Mouse (Mus musculus) lung, embryonic 14.5 days (tissue): Measurements from ENCODE around the gene Mlph. TPM values are rescaled to one million over a fixed set of nuclear protein-coding genes. Genes with fewer than 3 reads are reported as not detected.

Experiments
- ATAC-seq: fragments of 200-750 bp; cut with Nextera tagmentation; 2 replicates; pipeline ENCODE4 v1.8.0; 2017; ENCODE audit warnings: mild to moderate bottlenecking, moderate TSS enrichment, moderate library complexity; ENCODE audit not compliant: insufficient read depth
- DNase-seq: peaks from one replicate; pipeline ENCODE4 v3.0.0-alpha.2; 2015
- H3K27ac ChIP-seq: fragments of 300-500 bp; sonication (generic); 2 replicates; pipeline ENCODE4 v1.5.1; 2014; ENCODE audit warnings: low read depth, mild to moderate bottlenecking, moderate library complexity
- H3K27me3 ChIP-seq: fragments of 300-500 bp; sonication (generic); 2 replicates; pipeline ENCODE4 v1.6.1; 2014; ENCODE audit warnings: low read length, control low read depth; ENCODE audit not compliant: insufficient read depth
- H3K36me3 ChIP-seq: fragments of 300-500 bp; sonication (generic); 2 replicates; pipeline ENCODE4 v1.6.1; 2014; ENCODE audit warnings: control low read depth; ENCODE audit not compliant: insufficient read depth
- H3K4me1 ChIP-seq: fragments of 300-500 bp; sonication (generic); 2 replicates; pipeline ENCODE4 v1.6.1; 2014; ENCODE audit warnings: antibody characterized with exemption, control low read depth; ENCODE audit not compliant: insufficient read depth
- H3K4me2 ChIP-seq: fragments of 300-500 bp; sonication (generic); 2 replicates; pipeline ENCODE4 v1.6.1; 2014; ENCODE audit warnings: mild to moderate bottlenecking
- H3K4me3 ChIP-seq: fragments of 300-500 bp; sonication (generic); 2 replicates; pipeline ENCODE4 v1.5.1; 2014; ENCODE audit warnings: low read depth, low read length
- H3K9ac ChIP-seq: fragments of 300-500 bp; sonication (generic); 2 replicates; pipeline ENCODE4 v1.6.1; 2014
- H3K9me3 ChIP-seq: fragments of 300-500 bp; sonication (generic); 2 replicates; pipeline ENCODE4 v1.6.1; 2016; ENCODE audit warnings: low read depth, low read length, control low read depth
- CTCF ChIP-seq: IDR thresholded peaks from 2 replicates; pipeline ENCODE4 v1.5.1; 2016; ENCODE audit warnings: antibody characterized with exemption, low read depth
- WGBS: fragments of 180-500 bp; shearing (Covaris S2); extraction: QIAGEN DNeasy Blood & Tissue Kit; methylation state at CpG from one replicate; pipeline ENCODE4 v1.1.7; 2014; 5-methylcytosine and 5-hydroxymethylcytosine counted together
- polyA plus RNA-seq: library from polyadenylated mRNA; unstranded; fragments of >200 nt; fragmentation: Nextera tagmentation; extraction: Ambion mirVana; gene quantifications from 2 replicates; pipeline ENCODE4 v1.2.1, GENCODE M21; 2014

The Mlph gene
- polyA plus RNA-seq, 1 experiment from 2014 or later: 0.42 TPM

- peak; percentile 82 for DNase-seq
- Histone ChIP-seq H3K9ac (no peak overlapping the region), H3K4me3 (no peak overlapping the region), H3K9me3 (no peaks in the 10 kb centered on the region), H3K4me2 (no peak overlapping the region), H3K27me3 (no peaks in the 10 kb centered on the region), H3K4me1 (peaks cover 4% of the 10 kb centered on the region; the same call in 1 of the 2 replicates), H3K27ac (no peak overlapping the region), H3K36me3 (no peaks in the 10 kb centered on the region)
- WGBS: 21% methylated on average over 2 of the region's 2 CpGs
- ATAC-seq: no peak
- TF ChIP-seq CTCF: peak; percentile 89
Observed at GRCm38 (mm10) chr1:90906357-90906756, 8.5 kb upstream of the Mlph start.

GRCm38 (mm10) chr1:90909161-90909560 is 5.7 kb upstream of the Mlph start:
- peaks cover 4% of the 10 kb centered on the region; the same call in 1 of the 2 replicates for H3K4me1 ChIP-seq
- ATAC-seq (peak; percentile 82), DNase-seq (peak; percentile 95)
- no peaks in the 10 kb centered on the region for H3K36me3 ChIP-seq
- H3K9me3 ChIP-seq: no peaks in the 10 kb centered on the region
- H3K4me2 ChIP-seq: peak overlapping the region; percentile 45
- H3K27ac ChIP-seq: peak overlapping the region; percentile 62
- no peak overlapping the region for H3K9ac ChIP-seq
- no peak overlapping the region for H3K4me3 ChIP-seq
- TF ChIP-seq CTCF: no peak
- no peaks in the 10 kb centered on the region for H3K27me3 ChIP-seq

- DNase-seq: peak; percentile 84
Observed at GRCm38 (mm10) chr1:90909631-90910152, 5.2 kb upstream of the Mlph start.

GRCm38 (mm10) chr1:90913231-90913630 is 1.7 kb upstream of the Mlph start:
- no peak for TF ChIP-seq CTCF
- 67% methylated on average over 6 of the region's 6 CpGs for WGBS

More at GRCm38 (mm10) chr1:90909631-90910152, 5.2 kb upstream of the Mlph start:
- ATAC-seq: peak; percentile 87
- Histone ChIP-seq H3K4me3 (no peak overlapping the region), H3K9ac (no peak overlapping the region), H3K4me2 (peak overlapping the region; percentile 45), H3K27me3 (peaks cover 2% of the 10 kb centered on the region; the same call in 1 of the 2 replicates), H3K27ac (peak overlapping the region; percentile 62), H3K4me1 (peaks cover 5% of the 10 kb centered on the region; the same call in 1 of the 2 replicates), H3K36me3 (no peaks in the 10 kb centered on the region), H3K9me3 (no peaks in the 10 kb centered on the region)
- 20% methylated on average over 17 of the region's 17 CpGs for WGBS
- peak; percentile 71 for TF ChIP-seq CTCF

GRCm38 (mm10) chr1:90917509-90917908 is 2.6 kb downstream of the Mlph start:
- Histone ChIP-seq H3K27me3 (peaks cover 3% of the 10 kb centered on the region; the same call in 1 of the 2 replicates), H3K4me2 (no peak overlapping the region), H3K9ac (no peak overlapping the region), H3K27ac (no peak overlapping the region), H3K4me1 (peaks cover 7% of the 10 kb centered on the region; the same call in 1 of the 2 replicates), H3K36me3 (no peaks in the 10 kb centered on the region), H3K9me3 (peaks cover 11% of the 10 kb centered on the region; the same call in 1 of the 2 replicates), H3K4me3 (no peak overlapping the region)
- ATAC-seq: no peak
- no peak for TF ChIP-seq CTCF
- no peak for DNase-seq
- 51% methylated on average over 6 of the region's 6 CpGs for WGBS

More at GRCm38 (mm10) chr1:90913231-90913630, 1.7 kb upstream of the Mlph start:
- H3K4me1 ChIP-seq: peaks cover 11% of the 10 kb centered on the region
- no peak overlapping the region for H3K9ac ChIP-seq
- H3K4me2 ChIP-seq: no peak overlapping the region
- peaks cover 3% of the 10 kb centered on the region; the same call in 1 of the 2 replicates for H3K27me3 ChIP-seq
- no peak for ATAC-seq
- H3K9me3 ChIP-seq: no peaks in the 10 kb centered on the region
- no peaks in the 10 kb centered on the region for H3K36me3 ChIP-seq
- no peak for DNase-seq
- no peak overlapping the region for H3K27ac ChIP-seq
- H3K4me3 ChIP-seq: no peak overlapping the region

- H3K4me1 ChIP-seq: no peaks in the 10 kb centered on the region
- H3K9ac ChIP-seq: no peak overlapping the region
- H3K36me3 ChIP-seq: no peaks in the 10 kb centered on the region
- H3K9me3 ChIP-seq: peaks cover 11% of the 10 kb centered on the region; the same call in 1 of the 2 replicates
- H3K4me3 ChIP-seq: no peak overlapping the region
- no peak overlapping the region for H3K4me2 ChIP-seq
- DNase-seq (no peak), ATAC-seq (no peak)
- TF ChIP-seq CTCF: no peak
- no peaks in the 10 kb centered on the region for H3K27me3 ChIP-seq
- H3K27ac ChIP-seq: no peak overlapping the region
- WGBS: 84% methylated on average over 9 of the region's 9 CpGs
Observed at GRCm38 (mm10) chr1:90921687-90922086, 6.8 kb downstream of the Mlph start.

GRCm38 (mm10) chr1:90926030-90926429 is 11.1 kb downstream of the Mlph start:
- 67% methylated on average over 4 of the region's 4 CpGs for WGBS
- Histone ChIP-seq H3K27ac (no peak overlapping the region), H3K4me2 (no peak overlapping the region), H3K27me3 (no peaks in the 10 kb centered on the region), H3K4me3 (no peak overlapping the region), H3K4me1 (no peaks in the 10 kb centered on the region; the same call in 1 of the 2 replicates), H3K9ac (no peak overlapping the region), H3K9me3 (no peaks in the 10 kb centered on the region), H3K36me3 (no peaks in the 10 kb centered on the region)
- DNase-seq: no peak
- ATAC-seq: no peak
- no peak for TF ChIP-seq CTCF
